Mouse (Mus musculus) retina, embryonic 14.5 days (tissue): ENCODE measurements around the gene Cx3cr1.

Source experiments
- DNase-seq: peaks from one replicate; pipeline ENCODE4 v3.0.0-alpha.2; 2015; ENCODE audit warnings: low spot score

The Cx3cr1 gene

GRCm38 (mm10) chr9:119941407-119941806 is 128.3 kb downstream of the Cx3cr1 start:
- no peak for DNase-seq

GRCm38 (mm10) chr9:119939646-119940045 is 130.0 kb downstream of the Cx3cr1 start:
- no peak for DNase-seq

GRCm38 (mm10) chr9:119938496-119938895 is 131.2 kb downstream of the Cx3cr1 start:
- no peak for DNase-seq

DNA sequence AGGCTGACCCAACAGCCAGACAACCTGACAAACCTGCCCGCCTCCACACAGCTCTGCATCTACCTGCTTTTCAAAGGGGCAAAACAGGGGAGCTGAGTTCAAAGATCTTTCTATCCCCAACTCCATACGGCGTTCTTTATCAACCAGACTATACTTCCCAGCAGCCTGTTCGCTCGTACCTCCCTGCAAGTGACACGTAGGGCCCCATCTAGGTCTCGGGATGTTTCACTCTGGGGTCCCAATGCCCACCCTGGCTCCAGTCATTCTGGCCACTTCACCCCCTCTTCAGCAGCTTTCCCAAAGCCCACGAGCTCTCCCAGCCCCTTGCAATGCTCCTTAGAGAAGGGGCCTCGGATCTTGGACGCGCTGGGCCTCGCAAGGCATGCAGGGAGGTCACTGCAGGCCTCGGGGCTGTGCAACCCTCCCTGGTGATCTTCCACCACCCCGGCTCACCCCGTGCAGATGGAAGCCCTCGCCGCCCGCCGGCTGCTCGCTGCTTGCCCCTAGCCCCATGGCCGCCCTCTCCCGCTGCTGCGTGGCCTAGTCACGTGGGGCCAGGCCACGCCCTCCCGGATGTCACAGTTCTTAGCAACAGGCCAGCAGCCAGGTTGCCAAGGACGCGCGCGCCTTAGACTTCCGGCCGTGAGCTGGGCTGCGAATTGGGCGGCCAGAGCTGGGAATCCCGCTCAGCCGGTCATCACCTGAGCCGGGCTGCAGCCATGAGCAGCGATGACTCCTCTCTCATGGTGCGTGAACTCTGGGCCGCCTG is 132.5 kb downstream of the Cx3cr1 start, which contains the start of the genes Gorasp1 and Ttc21a:
Gene Gorasp1, minus strand, starts transcription at position 561 of the 769 bp plus-strand sequence.
Gene Ttc21a, plus strand, starts transcription at position 602 of the 769 bp plus-strand sequence.
- DNase-seq: peak; percentile 96

DNA sequence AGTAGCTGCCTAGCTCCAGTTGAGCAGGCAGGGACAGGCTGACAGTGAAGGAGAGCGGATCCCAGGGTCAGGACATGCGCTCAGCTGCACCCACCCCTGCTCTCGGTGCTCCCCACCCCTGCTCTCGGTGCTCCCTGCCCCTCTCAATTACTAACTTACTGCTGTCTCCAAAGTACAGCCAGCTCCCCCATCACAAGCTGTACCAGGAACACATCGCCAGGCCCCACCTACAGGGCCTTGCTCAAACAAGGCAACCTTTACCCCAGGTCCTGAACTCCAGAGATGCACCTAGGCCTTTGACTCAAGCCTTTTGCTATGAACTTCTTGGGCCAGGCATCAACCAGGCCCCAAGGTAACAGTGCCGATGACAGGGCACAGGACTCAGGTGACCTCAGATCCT is 136.0 kb downstream of the Cx3cr1 start:
- no peak for DNase-seq

- DNase-seq: no peak
Observed at GRCm38 (mm10) chr9:119932358-119932757, 137.3 kb downstream of the Cx3cr1 start.

GRCm38 (mm10) chr9:119926497-119926896 is 143.2 kb downstream of the Cx3cr1 start:
- DNase-seq: no peak

DNA sequence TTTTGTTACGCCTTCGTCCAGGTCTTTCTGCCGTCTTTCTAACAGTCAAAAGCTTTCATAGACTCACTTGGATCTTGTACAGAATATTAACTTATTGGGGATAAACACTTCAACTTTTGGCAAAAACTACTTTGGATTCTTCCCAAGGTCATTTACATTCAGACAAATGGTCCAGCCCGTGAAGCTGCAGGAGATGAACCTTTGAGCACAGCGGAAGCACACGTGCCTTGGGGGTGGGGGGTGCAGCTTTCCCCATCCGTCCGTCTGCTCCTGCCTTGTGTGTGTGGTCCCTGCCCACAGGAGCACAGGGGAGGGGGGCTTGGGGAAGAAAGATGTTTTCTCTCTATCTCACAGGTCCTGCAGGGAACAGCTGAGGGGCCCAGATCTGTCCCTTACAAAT is 143.9 kb downstream of the Cx3cr1 start:
- DNase-seq: no peak

GRCm38 (mm10) chr9:119925120-119925657 is 144.5 kb downstream of the Cx3cr1 start:
- no peak for DNase-seq

- no peak for DNase-seq
Observed at GRCm38 (mm10) chr9:119923462-119923861, 146.2 kb downstream of the Cx3cr1 start.

- DNase-seq: no peak
Observed at GRCm38 (mm10) chr9:119919858-119920257, 149.8 kb downstream of the Cx3cr1 start.

DNA sequence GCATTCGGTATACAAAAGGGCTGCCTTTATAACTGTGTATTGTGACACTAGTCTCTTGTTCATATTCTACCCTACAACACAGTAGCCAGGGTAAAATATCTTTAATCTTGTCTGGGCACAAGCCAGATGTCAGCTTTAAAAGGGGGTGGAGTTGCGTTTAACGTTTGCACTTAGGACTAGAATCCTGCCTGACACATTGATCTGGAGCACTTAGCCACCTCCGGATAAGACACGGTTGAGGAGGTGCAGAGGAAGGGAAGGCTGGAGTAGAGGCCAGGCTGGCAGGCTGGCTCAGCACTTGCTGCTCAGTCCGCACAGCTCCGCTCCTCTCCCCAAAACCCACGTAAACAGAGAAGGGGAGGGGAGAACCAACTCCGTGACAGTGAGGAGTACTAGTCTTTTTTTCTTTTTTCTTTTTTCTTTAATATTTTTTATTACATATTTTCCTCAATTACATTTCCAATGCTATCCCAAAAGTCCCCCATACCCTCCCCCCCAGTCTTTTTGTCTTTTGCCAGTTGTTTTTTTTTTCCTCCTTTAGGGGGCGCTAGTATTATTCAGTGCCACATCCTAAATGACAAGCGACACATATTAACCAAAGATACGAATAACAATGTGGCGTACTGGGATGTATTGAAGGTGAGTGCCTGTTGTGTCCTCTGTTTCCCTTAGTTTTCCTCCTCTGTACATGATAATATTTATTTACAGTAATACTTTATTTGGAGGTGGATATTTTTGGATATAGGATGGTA is 156.4 kb downstream of the Cx3cr1 start:
- DNase-seq: peak; percentile 40

- DNase-seq: no peak
Observed at GRCm38 (mm10) chr9:119909931-119910330, 159.7 kb downstream of the Cx3cr1 start.

DNA sequence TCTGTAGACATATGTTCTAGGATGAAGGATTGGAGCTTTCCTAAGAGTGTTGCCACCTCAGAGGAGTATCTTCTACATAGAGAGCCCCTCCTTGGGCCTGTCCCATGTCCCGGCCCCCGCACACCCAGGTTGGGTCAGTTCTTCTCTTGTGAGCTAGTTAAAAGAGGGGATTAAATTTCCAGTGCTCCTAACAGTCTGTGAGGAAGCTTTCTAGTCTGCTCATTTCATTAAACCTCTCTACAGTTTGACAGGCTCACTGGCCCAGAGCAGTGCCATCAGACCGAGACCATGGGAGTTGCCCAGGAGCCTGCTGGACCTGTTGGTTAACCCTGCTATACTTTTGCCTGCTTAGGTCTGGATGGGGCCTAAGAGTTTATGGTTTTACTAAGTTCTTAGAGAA is 161.0 kb downstream of the Cx3cr1 start:
- DNase-seq: no peak

GRCm38 (mm10) chr9:119902410-119903151 is 167.1 kb downstream of the Cx3cr1 start:
- DNase-seq: no peak

GRCm38 (mm10) chr9:119899446-119899845 is 170.2 kb downstream of the Cx3cr1 start:
- no peak for DNase-seq

- DNase-seq: peak; percentile 6
Observed at GRCm38 (mm10) chr9:119895040-119895721, 174.5 kb downstream of the Cx3cr1 start.

DNA sequence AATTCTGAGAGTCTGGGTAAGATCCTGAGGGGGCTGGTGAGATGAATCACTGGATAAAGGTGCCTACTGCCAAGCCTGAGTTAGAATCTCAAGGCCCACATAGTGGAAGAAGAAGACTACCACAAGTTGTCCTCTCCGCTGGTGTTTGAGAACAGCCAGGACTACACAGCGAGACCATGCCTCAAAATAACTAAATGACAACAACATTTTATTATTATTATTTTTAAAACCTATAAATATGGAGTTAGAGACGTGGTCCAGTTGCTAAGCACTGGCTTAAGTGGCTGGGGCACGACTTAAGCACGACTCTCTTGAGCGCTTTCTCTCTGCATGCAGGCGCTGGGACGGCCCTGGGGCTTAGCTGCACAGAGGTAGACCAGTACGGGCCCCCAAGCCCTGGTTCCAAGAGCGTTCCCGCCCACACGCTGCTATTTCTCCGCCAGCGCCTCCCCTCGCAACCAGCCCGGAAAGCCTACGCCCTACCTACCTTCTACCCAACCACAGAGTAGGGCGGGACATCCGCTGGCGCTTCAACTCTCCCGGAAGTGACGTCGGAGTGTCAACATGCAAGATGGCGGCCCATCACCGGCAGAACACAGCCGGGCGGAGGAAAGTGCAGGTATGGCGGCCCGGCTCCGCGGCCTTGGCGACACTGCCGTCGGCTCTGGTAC is 175.2 kb downstream of the Cx3cr1 start, which contains the start of gene Wdr48:
Gene Wdr48, plus strand, starts transcription at position 540 of the 671 bp plus-strand sequence.
- peak; percentile 98 for DNase-seq

DNA sequence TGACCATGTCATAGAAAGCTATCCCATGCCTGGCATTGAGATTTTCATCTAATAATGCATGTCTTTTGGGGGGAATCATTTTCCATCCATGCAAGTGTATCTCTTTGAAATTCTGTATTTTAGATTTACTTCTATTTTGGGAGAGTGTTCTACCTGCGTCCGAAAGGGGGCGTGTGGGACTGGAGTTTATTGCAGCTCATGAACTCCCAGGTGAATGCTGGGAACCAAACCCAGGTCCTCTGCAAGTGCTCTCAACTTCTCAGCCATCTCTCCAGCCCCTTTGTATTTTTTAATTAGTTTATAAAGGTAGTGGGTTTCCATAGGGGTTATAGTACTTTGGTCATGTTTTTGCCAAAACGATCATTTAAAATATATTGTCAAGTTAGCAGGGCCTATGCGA is 175.8 kb downstream of the Cx3cr1 start:
- no peak for DNase-seq

- peak; percentile 78 for DNase-seq
Observed at GRCm38 (mm10) chr9:119890692-119891091, 179.0 kb downstream of the Cx3cr1 start.

DNA sequence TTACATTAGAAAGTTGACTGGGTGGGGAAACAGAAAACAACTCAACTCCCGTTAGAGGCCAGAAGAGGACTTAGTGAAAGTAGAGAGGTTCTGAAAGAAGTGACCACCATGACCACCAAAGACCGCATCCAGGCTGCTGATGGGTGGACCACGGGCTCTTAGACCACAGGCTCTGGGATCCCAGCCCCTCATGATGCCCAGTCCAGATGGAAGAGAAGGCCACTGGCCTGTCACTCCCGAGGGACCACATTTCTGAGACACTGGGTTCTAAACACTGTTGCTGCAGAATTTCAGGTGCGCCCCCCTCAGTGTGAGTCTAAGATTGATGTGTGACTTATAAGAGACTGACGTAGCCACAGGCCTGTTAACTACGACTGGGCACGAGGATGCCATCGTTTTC is 180.2 kb downstream of the Cx3cr1 start:
- DNase-seq: no peak
